Mouse (Mus musculus) neural tube, embryonic 10.5 days (tissue): ENCODE measurements at regions not wholly inside any gene's neighbourhood (a gene's known extent, or its start where the extent isn't known, plus 50 kb on each side); places are given as distances from the start of the nearest gene placed in this dataset.
A peak's percentile ranks its signal among the peaks of the same experiment; 100 is the strongest.

Source experiments
- DNase-seq: peaks from one replicate; pipeline ENCODE4 v3.0.0-alpha.2; 2017; ENCODE audit warnings: low spot score; ENCODE audit errors: extremely low spot score

DNA sequence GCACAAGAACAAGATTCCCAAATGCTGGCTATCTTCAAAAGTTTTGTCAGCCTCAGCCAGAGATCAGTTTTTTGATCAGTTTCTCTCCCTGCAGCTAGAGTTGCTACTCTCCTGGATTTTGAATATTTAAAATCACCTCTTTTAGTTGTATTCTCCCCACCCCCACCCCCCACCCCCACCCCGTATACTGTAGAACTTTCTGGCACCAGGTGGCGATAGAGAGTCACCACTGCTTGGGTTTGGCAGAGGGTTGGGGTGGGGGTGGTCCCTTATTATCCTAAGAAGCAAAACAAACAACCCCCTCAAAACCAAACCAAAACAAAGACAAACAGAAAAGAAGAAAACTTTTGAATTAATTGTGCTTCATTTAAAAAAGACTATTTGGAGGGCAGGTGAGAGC, 122.0 kb downstream of the Dkk1 start:
- DNase-seq = no peak

DNA sequence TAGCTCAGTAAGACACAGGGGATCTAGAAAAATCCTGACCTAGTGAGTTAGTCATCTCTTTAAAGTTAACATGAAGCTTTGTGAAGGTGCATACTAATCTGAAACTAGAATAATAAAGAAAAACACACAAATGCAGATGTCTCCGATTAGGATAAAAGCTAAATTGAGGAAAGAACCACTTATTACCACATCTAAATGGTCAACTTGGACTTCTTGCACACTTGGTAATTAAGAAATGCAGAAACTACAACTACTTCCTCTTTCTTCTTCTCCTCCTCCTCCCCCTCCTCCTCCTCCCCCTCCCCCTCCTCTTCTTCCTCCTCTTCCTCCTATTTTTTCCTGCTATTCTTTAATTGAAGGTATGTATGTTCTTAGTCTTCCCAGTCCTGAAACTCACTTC, 116.3 kb downstream of the Dkk1 start:
- DNase-seq = no peak

GRCm38 (mm10) chr19:30435054-30435738, 114.3 kb downstream of the Dkk1 start:
- DNase-seq = no peak

DNA sequence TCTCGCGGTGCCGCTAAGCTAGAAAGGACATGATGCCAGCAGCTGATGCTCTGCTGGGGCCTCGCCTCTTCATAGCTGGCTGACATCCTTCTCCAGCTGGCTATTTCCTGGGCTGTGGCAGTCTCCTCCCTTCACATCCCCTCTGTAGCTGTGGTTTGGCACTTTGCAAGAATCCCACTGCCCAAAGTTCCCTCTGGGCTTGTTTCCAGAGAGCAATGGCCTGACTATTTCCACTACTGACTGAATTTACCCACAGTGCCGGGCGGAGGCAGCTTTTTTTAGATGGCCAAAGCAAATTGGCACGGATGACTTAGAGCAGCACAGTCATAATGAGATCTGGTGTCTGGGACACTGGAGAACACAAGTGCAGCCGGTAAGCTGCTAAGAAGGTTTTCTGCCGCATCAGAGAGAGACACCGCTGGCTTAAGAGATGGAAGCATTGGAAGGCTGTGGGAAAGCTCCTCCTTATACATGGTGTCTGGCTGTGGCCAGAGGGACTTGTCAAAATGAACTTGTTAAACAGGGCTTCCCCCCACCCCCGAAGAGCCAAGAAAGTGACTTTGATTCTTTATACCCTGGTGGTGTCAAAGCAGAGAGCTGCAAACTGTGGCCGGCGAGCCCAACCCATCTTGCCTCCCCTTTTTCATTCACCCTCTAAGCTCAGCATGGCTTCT, 98.5 kb downstream of the Dkk1 start:
- no peak for DNase-seq

- no peak for DNase-seq
Observed at GRCm38 (mm10) chr19:30451543-30451920, 97.9 kb downstream of the Dkk1 start.

- no peak for DNase-seq
Observed at GRCm38 (mm10) chr19:30452671-30453070, 96.8 kb downstream of the Dkk1 start.

- DNase-seq = no peak
Observed at GRCm38 (mm10) chr19:30483436-30483835, 66.0 kb downstream of the Dkk1 start.

DNA sequence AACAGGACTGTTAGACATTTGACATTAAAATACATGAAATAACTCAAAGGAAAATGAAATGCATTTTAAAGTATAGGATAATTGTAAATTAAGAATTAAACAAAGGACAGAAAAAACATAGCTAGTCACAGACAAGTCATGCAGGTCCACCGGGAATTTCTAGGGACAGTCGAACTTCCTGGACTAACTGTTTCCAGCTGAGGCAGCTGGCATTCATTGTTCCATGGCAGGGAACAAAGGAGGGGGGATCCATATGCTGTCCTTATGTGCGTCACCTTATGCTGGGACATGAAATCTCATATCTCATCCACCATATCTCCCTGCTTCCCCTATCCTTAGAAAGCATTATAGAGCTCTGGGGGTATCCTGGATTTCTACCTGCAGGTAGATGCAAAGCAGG, 59.7 kb downstream of the Dkk1 start:
- DNase-seq = peak; percentile 26

DNA sequence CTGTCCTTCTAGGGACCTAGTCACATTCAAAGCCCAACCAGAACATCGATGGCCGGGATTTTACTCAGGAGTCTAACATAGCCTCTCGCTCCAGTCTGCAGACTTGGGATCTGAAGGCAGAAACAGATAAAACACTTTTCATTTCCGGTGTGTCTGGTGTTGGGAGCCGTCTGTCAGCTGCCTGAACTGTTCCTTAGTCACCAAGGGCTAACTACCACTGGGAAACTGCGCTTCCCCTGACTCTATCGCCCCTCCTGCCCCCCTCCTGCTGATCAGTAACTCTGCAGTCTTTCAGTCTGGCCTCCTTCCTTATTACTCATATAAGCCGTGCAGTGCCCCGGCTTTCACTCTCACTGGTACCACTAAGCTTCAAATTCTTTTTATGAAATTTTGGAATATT, 58.5 kb downstream of the Dkk1 start:
- no peak for DNase-seq
